Mouse (Mus musculus): Measurements from ENCODE around the gene Naaladl2. TPM values are rescaled to one million over a fixed set of nuclear protein-coding genes. Genes with fewer than 3 reads are reported as not detected.

The Naaladl2 gene
- polyA plus RNA-seq, 1 experiment from 2014 or later, result 0.85 TPM

GRCm38 (mm10) chr3:24124034-24124433 lies 1020.0 kb downstream of the Naaladl2 start:
- WGBS (ENCODE audit: insufficient replicate concordance), result 64% methylated on average over 2 of the region's 2 CpGs
- TF ChIP-seq EP300 (IDR thresholded peaks at IDR 0.05; ENCODE audit: low read depth) (no peak), CTCF (IDR thresholded peaks at IDR 0.05; ENCODE audit: low read depth) (no peak)

GRCm38 (mm10) chr3:24118136-24118535 lies 1025.9 kb downstream of the Naaladl2 start:
- 77% methylated on average over 6 of the region's 6 CpGs for WGBS (ENCODE audit: insufficient replicate concordance)
- Histone ChIP-seq H3K4me3 (ENCODE audit: low read depth, low read length) (no peak overlapping the region), H3K4me1 (ENCODE audit: insufficient read depth) (no peaks in the 10 kb centered on the region), H3K27ac (ENCODE audit: low read depth) (no peak overlapping the region), H3K9me3 (ENCODE audit: low read length) (no peaks in the 10 kb centered on the region), H3K27me3 (ENCODE audit: insufficient read depth, low read length) (no peaks in the 10 kb centered on the region), H3K9ac (replicated peaks) (no peak overlapping the region), H3K4me2 (ENCODE audit: low read depth, low read length) (no peak overlapping the region), H3K36me3 (replicated peaks; ENCODE audit: insufficient read depth, low read length) (no peaks in the 10 kb centered on the region)
- TF ChIP-seq EP300 (IDR thresholded peaks at IDR 0.05; ENCODE audit: low read depth) (no peak), CTCF (IDR thresholded peaks at IDR 0.05; ENCODE audit: low read depth) (no peak)
- ATAC-seq (no peak), DNase-seq (no peak)

More at GRCm38 (mm10) chr3:24124034-24124433, 1020.0 kb downstream of the Naaladl2 start:
- Histone ChIP-seq H3K9ac (replicated peaks) (no peak overlapping the region), H3K4me3 (ENCODE audit: low read depth, low read length) (no peak overlapping the region), H3K36me3 (replicated peaks; ENCODE audit: insufficient read depth, low read length) (no peaks in the 10 kb centered on the region), H3K4me1 (ENCODE audit: insufficient read depth) (no peaks in the 10 kb centered on the region), H3K27me3 (ENCODE audit: insufficient read depth, low read length) (no peaks in the 10 kb centered on the region), H3K9me3 (ENCODE audit: low read length) (no peaks in the 10 kb centered on the region), H3K27ac (ENCODE audit: low read depth) (no peak overlapping the region), H3K4me2 (ENCODE audit: low read depth, low read length) (no peak overlapping the region)
- ATAC-seq, result no peak
- DNase-seq, result no peak

- Histone ChIP-seq H3K27me3 (ENCODE audit: insufficient read depth, low read length) (no peaks in the 10 kb centered on the region), H3K4me3 (ENCODE audit: low read depth, low read length) (no peak overlapping the region), H3K36me3 (replicated peaks; ENCODE audit: insufficient read depth, low read length) (no peaks in the 10 kb centered on the region), H3K4me2 (ENCODE audit: low read depth, low read length) (no peak overlapping the region), H3K27ac (ENCODE audit: low read depth) (no peak overlapping the region), H3K9me3 (ENCODE audit: low read length) (no peaks in the 10 kb centered on the region), H3K4me1 (ENCODE audit: insufficient read depth) (no peaks in the 10 kb centered on the region), H3K9ac (replicated peaks) (no peak overlapping the region)
- TF ChIP-seq EP300 (IDR thresholded peaks at IDR 0.05; ENCODE audit: low read depth) (no peak), CTCF (IDR thresholded peaks at IDR 0.05; ENCODE audit: low read depth) (no peak)
- ATAC-seq (no peak), DNase-seq (no peak)
- 62% methylated on average over 3 of the region's 3 CpGs for WGBS (ENCODE audit: insufficient replicate concordance)
These were observed 1029.2 kb downstream of the Naaladl2 start for GRCm38 (mm10) chr3:24114849-24115248.

GRCm38 (mm10) chr3:24113360-24113759 lies 1030.7 kb downstream of the Naaladl2 start:
- WGBS (ENCODE audit: insufficient replicate concordance), result 59% methylated on average over 2 of the region's 2 CpGs
- no peak overlapping the region for H3K9ac ChIP-seq (replicated peaks)
- no peak for DNase-seq
- H3K4me2 ChIP-seq (ENCODE audit: low read depth, low read length), result no peak overlapping the region
- no peak for TF ChIP-seq CTCF (IDR thresholded peaks at IDR 0.05; ENCODE audit: low read depth)
- no peak for TF ChIP-seq EP300 (IDR thresholded peaks at IDR 0.05; ENCODE audit: low read depth)
- no peak overlapping the region for H3K27ac ChIP-seq (ENCODE audit: low read depth)
- no peaks in the 10 kb centered on the region for H3K36me3 ChIP-seq (replicated peaks; ENCODE audit: insufficient read depth, low read length)
- no peaks in the 10 kb centered on the region for H3K9me3 ChIP-seq (ENCODE audit: low read length)
- H3K4me1 ChIP-seq (ENCODE audit: insufficient read depth), result no peaks in the 10 kb centered on the region
- H3K4me3 ChIP-seq (ENCODE audit: low read depth, low read length), result no peak overlapping the region
- H3K27me3 ChIP-seq (ENCODE audit: insufficient read depth, low read length), result no peaks in the 10 kb centered on the region
- ATAC-seq, result no peak

- Histone ChIP-seq H3K4me2 (ENCODE audit: low read depth, low read length) (no peak overlapping the region), H3K27ac (ENCODE audit: low read depth) (no peak overlapping the region), H3K4me1 (ENCODE audit: insufficient read depth) (peaks cover 3% of the 10 kb centered on the region; the same call in 1 of the 2 replicates), H3K9me3 (ENCODE audit: low read length) (no peaks in the 10 kb centered on the region), H3K27me3 (ENCODE audit: insufficient read depth, low read length) (no peaks in the 10 kb centered on the region), H3K9ac (replicated peaks) (no peak overlapping the region), H3K36me3 (replicated peaks; ENCODE audit: insufficient read depth, low read length) (no peaks in the 10 kb centered on the region), H3K4me3 (ENCODE audit: low read depth, low read length) (no peak overlapping the region)
- peak; percentile 85 for ATAC-seq
- 75% methylated on average over 1 of the region's 1 CpGs for WGBS (ENCODE audit: insufficient replicate concordance)
- TF ChIP-seq CTCF (IDR thresholded peaks at IDR 0.05; ENCODE audit: low read depth) (no peak), EP300 (IDR thresholded peaks at IDR 0.05; ENCODE audit: low read depth) (no peak)
- DNase-seq, result no peak
These were observed 1037.7 kb downstream of the Naaladl2 start for GRCm38 (mm10) chr3:24106391-24106790.

- 49% methylated on average over 4 of the region's 4 CpGs for WGBS (ENCODE audit: insufficient replicate concordance)
- no peaks in the 10 kb centered on the region for H3K27me3 ChIP-seq (ENCODE audit: insufficient read depth, low read length)
- H3K9me3 ChIP-seq (ENCODE audit: low read length), result no peaks in the 10 kb centered on the region
- H3K4me1 ChIP-seq (ENCODE audit: insufficient read depth), result no peaks in the 10 kb centered on the region
- no peak for ATAC-seq
- H3K4me2 ChIP-seq (ENCODE audit: low read depth, low read length), result no peak overlapping the region
- no peaks in the 10 kb centered on the region for H3K36me3 ChIP-seq (replicated peaks; ENCODE audit: insufficient read depth, low read length)
- H3K4me3 ChIP-seq (ENCODE audit: low read depth, low read length), result no peak overlapping the region
- no peak overlapping the region for H3K27ac ChIP-seq (ENCODE audit: low read depth)
- H3K9ac ChIP-seq (replicated peaks), result no peak overlapping the region
- DNase-seq, result no peak
- no peak for TF ChIP-seq EP300 (IDR thresholded peaks at IDR 0.05; ENCODE audit: low read depth)
- no peak for TF ChIP-seq CTCF (IDR thresholded peaks at IDR 0.05; ENCODE audit: low read depth)
These were observed 1064.3 kb downstream of the Naaladl2 start for GRCm38 (mm10) chr3:24079761-24080160.
